Mouse (Mus musculus): ENCODE measurements around the gene Spata2. TPM values are rescaled to one million over a fixed set of nuclear protein-coding genes. Genes with fewer than 3 reads are reported as not detected.

Spata2 gene
- polyA plus RNA-seq, 1 experiment from 2014 or later, result 15.1 TPM

- Histone ChIP-seq H3K4me1 (replicated peaks; ENCODE audit: control insufficient read depth, insufficient read depth, low read length) (no peaks in the 10 kb centered on the region), H3K27ac (ENCODE audit: low read depth) (no peak overlapping the region), H3K9ac (ENCODE audit: low read length) (no peak overlapping the region), H3K9me3 (ENCODE audit: control insufficient read depth, low read length) (no peaks in the 10 kb centered on the region), H3K4me3 (ENCODE audit: low read depth, low read length) (no peak overlapping the region), H3K36me3 (ENCODE audit: control insufficient read depth, insufficient read depth, low read length) (peaks cover 60% of the 10 kb centered on the region), H3K4me2 (ENCODE audit: low read length) (no peak overlapping the region), H3K27me3 (replicated peaks; ENCODE audit: control insufficient read depth, insufficient read depth, low read length) (no peaks in the 10 kb centered on the region)
- DNase-seq (ENCODE audit: low spot score), result no peak
- no peak for ATAC-seq (replicated peaks; ENCODE audit: low FRiP score, low TSS enrichment, low read depth)
- WGBS, result 82% methylated on average over 2 of the region's 2 CpGs
Measured at GRCm38 (mm10) chr2:167435631-167436030, 57.1 kb downstream of the Spata2 start.

- Histone ChIP-seq H3K9me3 (ENCODE audit: control insufficient read depth, low read length) (no peaks in the 10 kb centered on the region), H3K4me1 (replicated peaks; ENCODE audit: control insufficient read depth, insufficient read depth, low read length) (no peaks in the 10 kb centered on the region), H3K27me3 (replicated peaks; ENCODE audit: control insufficient read depth, insufficient read depth, low read length) (no peaks in the 10 kb centered on the region), H3K4me3 (ENCODE audit: low read depth, low read length) (no peak overlapping the region), H3K9ac (ENCODE audit: low read length) (no peak overlapping the region), H3K4me2 (ENCODE audit: low read length) (no peak overlapping the region), H3K36me3 (ENCODE audit: control insufficient read depth, insufficient read depth, low read length) (peaks cover 55% of the 10 kb centered on the region), H3K27ac (ENCODE audit: low read depth) (no peak overlapping the region)
- no peak for ATAC-seq (replicated peaks; ENCODE audit: low FRiP score, low TSS enrichment, low read depth)
- WGBS, result 93% methylated on average over 6 of the region's 6 CpGs
- DNase-seq (ENCODE audit: low spot score), result no peak
Measured at GRCm38 (mm10) chr2:167434570-167434969, 58.1 kb downstream of the Spata2 start.

- Histone ChIP-seq H3K4me2 (ENCODE audit: low read length) (no peak overlapping the region), H3K9me3 (ENCODE audit: control insufficient read depth, low read length) (no peaks in the 10 kb centered on the region), H3K27me3 (replicated peaks; ENCODE audit: control insufficient read depth, insufficient read depth, low read length) (no peaks in the 10 kb centered on the region), H3K9ac (ENCODE audit: low read length) (no peak overlapping the region), H3K36me3 (ENCODE audit: control insufficient read depth, insufficient read depth, low read length) (peaks cover 65% of the 10 kb centered on the region), H3K4me1 (replicated peaks; ENCODE audit: control insufficient read depth, insufficient read depth, low read length) (no peaks in the 10 kb centered on the region), H3K4me3 (ENCODE audit: low read depth, low read length) (no peak overlapping the region), H3K27ac (ENCODE audit: low read depth) (no peak overlapping the region)
- DNase-seq (ENCODE audit: low spot score), result no peak
- 61% methylated on average over 7 of the region's 7 CpGs for WGBS
- no peak for ATAC-seq (replicated peaks; ENCODE audit: low FRiP score, low TSS enrichment, low read depth)
Measured at GRCm38 (mm10) chr2:167431418-167431776, 61.3 kb downstream of the Spata2 start.

Other genes with a start within 250 kb of the Spata2 start
- 9.6 and 10.6 TPM in 2 replicates for gene B4galt5, start 143.7 kb downstream of the Spata2 start, polyA plus RNA-seq (2014; fragmentation: Nextera tagmentation; extraction: Ambion mirVana)
- 21.0 and 23.2 TPM in 2 replicates for gene Slc9a8, start 71.2 kb downstream of the Spata2 start, polyA plus RNA-seq (2014; fragmentation: Nextera tagmentation; extraction: Ambion mirVana)
- 82.8 and 85.0 TPM in 2 replicates for gene Rnf114, start 242 bp downstream of the Spata2 start, polyA plus RNA-seq (2014; fragmentation: Nextera tagmentation; extraction: Ambion mirVana)
- gene Snai1, start 45.3 kb upstream of the Spata2 start, polyA plus RNA-seq (2014; fragmentation: Nextera tagmentation; extraction: Ambion mirVana), result 17.4 and 19.2 TPM in 2 replicates
- 254 and 279 TPM in 2 replicates for gene Ube2v1, start 139.2 kb upstream of the Spata2 start, polyA plus RNA-seq (2014; fragmentation: Nextera tagmentation; extraction: Ambion mirVana)
- 6.1 and 7.7 TPM in 2 replicates for gene Gm20431, start 168.6 kb upstream of the Spata2 start, polyA plus RNA-seq (2014; fragmentation: Nextera tagmentation; extraction: Ambion mirVana)
- 2.8 and 12.4 TPM in 2 replicates for gene Cebpb, start 196.0 kb upstream of the Spata2 start, polyA plus RNA-seq (2014; fragmentation: Nextera tagmentation; extraction: Ambion mirVana)
- 35.1 and 42.0 TPM in 2 replicates for gene Tmem189, start 196.9 kb upstream of the Spata2 start, polyA plus RNA-seq (2014; fragmentation: Nextera tagmentation; extraction: Ambion mirVana)